Mouse (Mus musculus) adrenal gland, postnatal 10 days (tissue): ENCODE measurements around the gene Alg6. TPM values are rescaled to one million over a fixed set of nuclear protein-coding genes. Genes with fewer than 3 reads are reported as not detected.

Experiments used
- DNase-seq: peaks from one replicate; pipeline ENCODE4 v3.0.0; 2021; ENCODE audit warnings: mixed read lengths
- long read RNA-seq, 2 experiments: library from polyadenylated mRNA; stranded (forward); transcript quantifications; one replicate each; pipeline ENCODE4 v2.0.0; 2021
- total RNA-seq, 2 experiments: library from RNA; stranded (reverse); gene quantifications; 2 replicates each; pipeline ENCODE4 v1.2.3; 2021

The Alg6 gene
- total RNA-seq: 10 to 100 TPM in 1 of 2 experiments, 1 to 10 TPM in 1; 9.8 to 11.8 TPM
- long read RNA-seq, experiment 1, partial matches to known transcripts: 2 of 12 reads
- long read RNA-seq, experiment 1, other reads (novel, unspliced or antisense): 6 of 12 reads
- long read RNA-seq, experiment 2, partial matches to known transcripts: 0 of 6 reads
- long read RNA-seq, experiment 2, other reads (novel, unspliced or antisense): 3 of 6 reads

- DNase-seq: peak; percentile 99
Observed at GRCm38 (mm10) chr4:99714904-99715782, at the start of gene Alg6. Alg6 (plus strand) TSS chr4:99715664.

GRCm38 (mm10) chr4:99670203-99670851 is 45.1 kb upstream of the Alg6 start:
- no peak for DNase-seq

- no peak for DNase-seq
Observed at GRCm38 (mm10) chr4:99675191-99675590, 40.3 kb upstream of the Alg6 start.

GRCm38 (mm10) chr4:99683941-99684340 is 31.5 kb upstream of the Alg6 start:
- no peak for DNase-seq

GRCm38 (mm10) chr4:99686308-99686707 is 29.2 kb upstream of the Alg6 start:
- no peak for DNase-seq

GRCm38 (mm10) chr4:99712583-99713183 is 2.8 kb upstream of the Alg6 start:
- DNase-seq: no peak

- DNase-seq: no peak
Observed at GRCm38 (mm10) chr4:99713971-99714370, 1.5 kb upstream of the Alg6 start.

GRCm38 (mm10) chr4:99715783-99716416 is 436 bp downstream of the Alg6 start:
- no peak for DNase-seq

GRCm38 (mm10) chr4:99717905-99718304 is 2.4 kb downstream of the Alg6 start:
- DNase-seq: no peak

- no peak for DNase-seq
Observed at GRCm38 (mm10) chr4:99724331-99724730, 8.9 kb downstream of the Alg6 start.

- DNase-seq: peak; percentile 4
Observed at GRCm38 (mm10) chr4:99725914-99726451, 10.5 kb downstream of the Alg6 start.

GRCm38 (mm10) chr4:99739836-99740235 is 24.4 kb downstream of the Alg6 start:
- no peak for DNase-seq

- DNase-seq: no peak
Observed at GRCm38 (mm10) chr4:99752426-99752825, 37.0 kb downstream of the Alg6 start.

- no peak for DNase-seq
Observed at GRCm38 (mm10) chr4:99766303-99766702, 50.8 kb downstream of the Alg6 start.

- peak; percentile 6 for DNase-seq
Observed at GRCm38 (mm10) chr4:99766753-99767152, 51.3 kb downstream of the Alg6 start.

- no peak for DNase-seq
Observed at GRCm38 (mm10) chr4:99770555-99770954, 55.1 kb downstream of the Alg6 start.

GRCm38 (mm10) chr4:99773041-99773440 is 57.6 kb downstream of the Alg6 start:
- no peak for DNase-seq

- DNase-seq: no peak
Observed at GRCm38 (mm10) chr4:99792365-99792764, 76.9 kb downstream of the Alg6 start.
